Mouse (Mus musculus): ENCODE data around the gene Frg2f1.

DNA sequence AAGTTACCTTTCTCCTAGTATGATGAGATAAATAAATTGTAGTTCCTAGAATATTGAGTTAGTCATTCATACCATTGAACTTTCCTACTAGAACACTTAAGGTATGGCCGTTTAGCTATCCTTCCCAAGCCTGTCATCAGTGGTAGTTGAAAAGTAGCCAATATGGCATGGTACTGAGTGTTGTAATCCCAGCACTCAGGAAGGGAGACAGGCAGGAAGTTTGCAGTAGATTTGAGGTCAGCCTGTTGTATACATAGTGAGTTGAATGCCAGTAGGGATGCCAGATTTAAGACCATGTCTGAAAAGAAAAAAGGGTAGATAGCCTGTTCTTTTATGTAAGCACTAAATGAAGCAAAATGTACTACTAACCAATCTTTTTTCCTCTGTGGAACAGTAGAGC, 11.5 kb upstream of the Frg2f1 start:
- no peak for TF ChIP-seq POLR2A (IDR thresholded peaks at IDR 0.05; ENCODE audit: extremely low read depth, insufficient read depth, low read length)
- no peak for TF ChIP-seq CTCF (IDR thresholded peaks at IDR 0.05; ENCODE audit: extremely low read depth, insufficient read depth, low read length)
